Mouse (Mus musculus) T-helper 17 cell (primary cell): Measurements from ENCODE around the gene Cttnbp2nl.

ENCODE experiments used
- in situ Hi-C, 2 experiments: fragments of 300-600 bp; cut with MboI, MseI; formaldehyde crosslinking; loops; 1 replicate in 1 of 2; 2 replicates in 1 of 2; pipeline ENCODE4 v1.15.1; 2025; ENCODE audit warnings: high pct_unique_total_duplicates in 2 of 2

The Cttnbp2nl gene

GRCm38 (mm10) chr3:105018085-105018782, 34.7 kb downstream of the Cttnbp2nl start:
- in situ Hi-C loops: no loop called here

DNA sequence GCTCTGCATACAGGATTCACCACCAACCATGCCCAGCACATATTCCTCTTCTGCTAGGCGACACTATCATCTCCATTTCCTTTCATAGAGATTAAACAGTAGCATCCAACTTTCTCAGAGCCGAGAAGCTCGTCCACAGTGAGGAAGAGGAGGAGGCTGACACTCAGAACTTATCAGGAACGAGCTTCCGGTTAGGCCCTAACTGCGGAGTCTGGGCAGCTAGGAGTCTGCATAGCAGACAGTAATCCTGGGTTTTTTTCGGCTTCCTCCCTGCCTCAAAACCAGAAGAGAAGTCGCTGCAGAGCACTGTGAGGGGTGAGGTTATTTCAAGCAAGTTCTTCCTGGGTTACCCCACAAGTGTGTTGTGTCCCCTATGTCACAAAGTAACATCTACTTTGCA, 35.6 kb downstream of the Cttnbp2nl start:
- in situ Hi-C loops: no loop called here

GRCm38 (mm10) chr3:105016204-105016603, 36.7 kb downstream of the Cttnbp2nl start:
- in situ Hi-C loops: no loop called here

DNA sequence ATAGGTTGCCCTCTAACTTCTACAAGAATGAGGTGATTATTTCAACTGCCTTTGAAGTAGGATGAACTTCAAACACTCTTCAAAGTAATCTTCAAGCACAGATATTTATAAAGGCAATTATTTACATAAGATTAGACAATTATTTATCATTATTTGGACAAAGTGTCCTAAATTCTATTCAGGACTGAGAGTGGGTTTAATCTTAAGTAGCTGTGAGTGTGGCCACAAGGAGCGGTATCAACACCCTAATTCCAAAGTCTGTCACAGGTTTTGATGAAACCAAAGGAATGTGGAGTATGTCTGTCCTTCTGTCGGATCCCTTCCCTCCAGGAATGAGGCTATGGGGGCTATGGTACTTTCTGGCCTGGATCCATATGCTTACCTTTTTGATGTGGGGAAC, 38.0 kb downstream of the Cttnbp2nl start:
- in situ Hi-C loops: no loop called here

- in situ Hi-C loops: no loop called here
Observed at GRCm38 (mm10) chr3:105012696-105013313, 40.1 kb downstream of the Cttnbp2nl start.

DNA sequence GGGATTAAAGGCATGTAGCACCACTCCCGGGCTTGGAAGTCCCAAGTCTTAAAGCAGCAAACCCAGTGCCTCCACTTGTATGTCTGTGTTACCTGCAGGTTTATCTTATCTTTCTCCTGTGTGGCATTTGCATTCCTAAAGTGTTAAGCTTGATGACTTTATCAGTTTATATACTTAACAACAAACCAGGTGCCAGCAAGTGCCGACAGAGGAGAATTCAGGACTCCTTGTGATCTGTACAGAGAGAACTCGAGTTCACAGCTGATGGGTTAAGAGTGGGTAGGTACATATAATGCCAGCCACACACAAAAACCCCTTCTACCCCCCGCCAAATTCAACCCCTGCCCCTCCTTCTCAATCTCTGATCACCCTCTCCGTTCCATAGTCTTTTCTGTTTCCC, 41.1 kb downstream of the Cttnbp2nl start:
- in situ Hi-C loops: no loop called here

DNA sequence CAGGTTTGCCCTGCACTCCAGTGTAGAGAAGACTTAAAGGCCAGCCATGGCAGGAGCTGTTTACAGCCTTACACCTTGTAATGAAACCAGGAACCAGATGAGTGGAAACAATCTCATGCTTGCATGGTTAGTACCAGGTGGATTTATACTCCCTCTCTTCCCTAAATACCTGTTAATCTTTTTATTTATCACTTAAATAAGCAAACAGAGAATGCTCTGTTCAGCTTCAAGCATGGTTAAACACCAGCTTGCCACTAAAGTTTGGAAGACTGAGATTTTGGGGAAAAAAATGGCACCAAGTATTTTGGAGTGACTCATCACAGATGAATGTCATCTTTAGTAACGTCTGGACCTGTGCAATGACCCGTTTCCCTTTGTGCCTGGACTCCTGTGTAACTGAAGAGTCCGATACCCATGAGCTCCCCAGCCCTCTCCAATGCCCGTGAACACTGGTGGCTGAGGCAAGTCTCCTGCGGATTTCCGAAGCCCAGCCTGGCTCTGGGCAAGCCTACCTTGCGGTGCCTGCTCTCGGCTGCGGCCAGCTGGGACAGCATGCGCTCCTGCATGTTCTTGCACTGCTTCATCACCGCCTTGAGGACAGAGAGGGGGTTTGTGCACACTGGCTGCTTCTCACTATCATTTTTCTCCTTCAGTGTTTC, 42.1 kb downstream of the Cttnbp2nl start:
- in situ Hi-C loops: no loop called here

DNA sequence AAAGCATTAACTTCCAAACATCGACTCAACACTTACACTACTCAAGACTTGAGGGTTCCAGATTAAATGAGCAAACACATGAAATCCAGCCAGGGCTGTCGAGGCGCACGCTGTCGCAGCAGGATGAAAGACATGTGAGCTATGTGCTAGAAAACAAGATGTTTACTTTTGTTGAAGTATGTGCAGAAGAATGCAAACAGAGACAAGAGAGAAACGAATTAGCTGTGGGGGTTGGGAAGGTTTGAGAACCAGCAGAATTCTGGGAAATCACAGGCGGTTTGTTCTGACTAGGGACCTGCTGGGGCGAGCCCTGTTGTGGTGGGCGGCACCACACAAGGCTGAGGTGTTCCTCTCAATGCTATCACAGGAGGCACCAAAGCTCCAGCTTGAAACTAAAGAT, 44.9 kb downstream of the Cttnbp2nl start:
- in situ Hi-C loops: no loop called here

- in situ Hi-C loops: no loop called here
Observed at GRCm38 (mm10) chr3:105006101-105006500, 46.8 kb downstream of the Cttnbp2nl start.

GRCm38 (mm10) chr3:105005561-105006065, 47.3 kb downstream of the Cttnbp2nl start:
- in situ Hi-C loops: no loop called here

DNA sequence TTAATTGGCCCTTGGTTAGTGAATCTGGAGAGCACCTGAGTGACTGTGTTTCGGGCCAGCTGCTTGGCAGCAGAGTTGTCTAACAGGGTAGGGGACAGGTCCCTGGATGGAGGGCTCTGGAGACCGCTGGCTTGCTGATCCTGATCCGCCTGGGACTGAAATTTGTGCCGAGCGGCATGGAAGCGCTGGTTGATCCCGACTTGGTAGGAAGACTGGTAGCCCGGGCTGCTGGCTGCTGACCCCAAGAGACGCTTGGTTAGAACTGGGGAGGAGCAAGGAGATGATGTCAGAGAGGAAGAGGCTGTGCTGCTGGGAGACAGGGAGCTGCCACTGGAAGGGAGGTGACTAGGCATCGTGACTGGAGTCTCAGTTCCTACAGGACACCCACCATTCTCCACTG, 47.9 kb downstream of the Cttnbp2nl start:
- in situ Hi-C loops: no loop called here

GRCm38 (mm10) chr3:105003960-105004463, 48.9 kb downstream of the Cttnbp2nl start:
- in situ Hi-C loops: no loop called here

DNA sequence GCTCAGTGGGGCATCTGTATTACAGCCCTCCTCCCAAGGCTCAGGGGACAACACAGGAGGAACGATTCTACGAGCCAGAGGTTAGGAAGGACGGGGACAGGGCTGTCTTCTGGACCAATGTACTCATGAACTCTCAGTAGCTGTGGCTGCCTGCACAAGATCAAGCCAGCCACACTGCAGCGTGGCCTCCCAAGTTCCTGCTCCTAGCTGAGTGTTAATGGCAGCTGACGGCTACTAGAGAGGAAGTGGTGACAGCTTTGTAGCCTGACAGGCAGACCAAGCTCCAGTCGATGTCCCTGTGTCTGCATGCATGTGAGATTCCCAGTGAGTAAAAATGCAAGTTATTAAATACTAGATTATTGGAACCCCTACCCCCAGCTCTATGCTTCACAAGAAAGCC, 51.6 kb downstream of the Cttnbp2nl start:
- in situ Hi-C loops: no loop called here

DNA sequence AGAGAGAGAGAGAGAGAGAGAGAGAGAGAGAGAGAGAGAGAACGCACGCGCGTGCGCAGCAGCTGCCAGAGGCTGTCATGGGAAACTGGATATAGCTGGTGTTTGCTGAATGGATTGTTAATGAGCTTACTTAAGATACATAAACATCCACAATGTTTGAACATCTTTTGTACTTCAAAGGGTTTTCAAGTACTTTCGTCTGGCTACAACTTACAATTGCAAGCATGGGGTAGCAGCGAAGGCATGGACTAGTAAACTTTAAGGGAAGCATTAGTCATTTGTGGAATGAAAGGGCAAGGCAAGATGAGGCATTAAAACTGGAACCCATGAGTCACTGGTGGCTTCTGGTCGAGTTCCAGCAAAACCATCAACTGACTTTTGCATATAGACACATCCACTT, 52.4 kb downstream of the Cttnbp2nl start:
- in situ Hi-C loops: no loop called here

- in situ Hi-C loops: no loop called here
Observed at GRCm38 (mm10) chr3:104997563-104997962, 55.4 kb downstream of the Cttnbp2nl start.

- in situ Hi-C loops: no loop called here
Observed at GRCm38 (mm10) chr3:104995707-104996106, 57.2 kb downstream of the Cttnbp2nl start.

DNA sequence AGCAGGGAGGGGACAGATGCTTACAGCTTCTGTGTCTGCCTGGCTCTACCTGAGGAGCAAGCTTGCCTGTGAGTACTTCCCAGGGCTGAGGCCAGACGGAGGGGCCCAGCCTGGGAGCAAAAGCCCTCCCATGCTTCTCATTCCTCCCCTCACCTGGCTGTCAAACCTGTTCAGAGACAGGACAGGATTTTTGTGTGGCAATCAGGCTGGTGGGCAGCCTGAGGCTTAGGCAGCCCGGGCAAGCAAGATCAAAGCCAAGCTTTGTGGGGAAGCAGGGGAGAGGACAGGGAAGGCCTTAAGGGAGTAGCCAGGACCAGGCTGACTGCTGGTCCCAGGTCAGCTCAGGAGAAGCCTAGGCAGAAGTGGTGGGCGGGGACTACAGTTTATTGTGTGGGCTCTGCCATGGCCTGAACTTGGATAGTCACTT, 58.5 kb downstream of the Cttnbp2nl start:
- in situ Hi-C loops: loop anchor here (5.0 kb wide), 2 partner anchors 58 to 68 kb away; partner anchors contain the start of gene Cttnbp2nl (in 1 of the 2)

DNA sequence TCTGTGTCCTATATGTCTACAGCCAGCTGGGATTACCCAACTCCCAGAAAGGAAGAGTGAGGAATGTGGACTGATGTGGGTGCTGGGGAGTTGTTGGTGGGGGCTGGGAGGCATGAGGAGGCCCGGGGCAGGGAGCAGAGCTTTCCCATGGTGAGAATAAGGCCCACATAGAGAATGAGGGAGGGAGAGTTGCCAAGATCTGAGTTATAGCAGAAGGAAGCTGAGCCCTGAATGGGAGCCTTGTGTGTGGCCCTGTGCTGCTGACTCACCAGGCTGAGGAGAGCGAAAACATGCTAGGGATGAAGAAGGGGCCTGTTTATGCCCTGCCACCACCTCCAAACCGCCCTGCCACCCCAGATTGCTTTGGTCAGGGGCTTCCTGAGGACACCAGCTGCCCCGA, 59.1 kb downstream of the Cttnbp2nl start:
- in situ Hi-C loops: loop anchor here (5.0 kb wide), 2 partner anchors 59 to 69 kb away; partner anchors contain the start of gene Cttnbp2nl (in 1 of the 2)

GRCm38 (mm10) chr3:104992709-104993388, 60.1 kb downstream of the Cttnbp2nl start:
- in situ Hi-C loops: loop anchor here (5.0 kb wide), 2 partner anchors 59 to 69 kb away; partner anchors contain the start of gene Cttnbp2nl (in 1 of the 2)

DNA sequence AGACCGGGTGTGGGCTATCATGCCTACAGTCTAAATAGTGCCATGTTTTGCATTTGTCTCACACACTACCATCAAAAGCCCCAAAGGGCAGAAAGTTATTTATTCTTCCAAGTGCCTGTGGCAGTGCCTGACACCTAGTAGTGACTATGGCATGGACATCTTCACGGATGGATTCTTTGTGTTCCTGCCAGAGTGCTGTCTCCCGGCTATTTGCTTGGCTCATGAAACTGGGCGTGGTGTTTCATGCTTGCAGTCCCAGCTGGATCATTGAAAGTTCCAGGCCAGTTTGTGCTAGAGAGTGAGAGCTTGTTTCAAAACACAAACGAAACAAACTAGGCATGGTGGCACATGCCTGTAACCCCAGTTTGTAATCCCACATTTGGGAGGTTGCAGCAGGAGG, 61.2 kb downstream of the Cttnbp2nl start:
- in situ Hi-C loops: loop anchor here (5.0 kb wide), 2 partner anchors 61 to 71 kb away; partner anchors contain the start of gene Cttnbp2nl (in 1 of the 2)

DNA sequence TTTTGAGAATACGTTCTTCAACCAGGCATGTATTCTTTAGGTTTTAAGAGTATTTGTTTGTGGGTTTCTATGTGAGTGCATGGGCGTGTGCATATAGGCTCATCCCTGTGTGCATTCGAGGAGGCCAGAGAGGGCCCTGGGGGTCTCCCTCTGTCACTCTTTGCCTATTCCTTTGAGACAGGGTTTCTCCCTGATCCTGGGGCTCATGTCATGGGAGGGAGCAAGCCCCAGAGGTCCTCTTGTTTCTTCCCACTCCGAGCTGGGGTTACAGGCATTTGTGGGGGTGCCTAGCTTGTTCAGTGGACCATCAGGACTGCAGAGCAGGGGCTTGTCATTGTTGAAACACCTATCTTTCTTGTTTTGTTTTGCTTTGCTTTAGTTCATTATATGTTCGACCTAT, 65.1 kb downstream of the Cttnbp2nl start:
- in situ Hi-C loops: no loop called here
